Mouse (Mus musculus) lung, postnatal 10 days (tissue): ENCODE measurements around the gene Fbxw9.

Experiments used
- DNase-seq: peaks from one replicate; pipeline ENCODE4 v3.0.0; 2021

Fbxw9 gene

DNA sequence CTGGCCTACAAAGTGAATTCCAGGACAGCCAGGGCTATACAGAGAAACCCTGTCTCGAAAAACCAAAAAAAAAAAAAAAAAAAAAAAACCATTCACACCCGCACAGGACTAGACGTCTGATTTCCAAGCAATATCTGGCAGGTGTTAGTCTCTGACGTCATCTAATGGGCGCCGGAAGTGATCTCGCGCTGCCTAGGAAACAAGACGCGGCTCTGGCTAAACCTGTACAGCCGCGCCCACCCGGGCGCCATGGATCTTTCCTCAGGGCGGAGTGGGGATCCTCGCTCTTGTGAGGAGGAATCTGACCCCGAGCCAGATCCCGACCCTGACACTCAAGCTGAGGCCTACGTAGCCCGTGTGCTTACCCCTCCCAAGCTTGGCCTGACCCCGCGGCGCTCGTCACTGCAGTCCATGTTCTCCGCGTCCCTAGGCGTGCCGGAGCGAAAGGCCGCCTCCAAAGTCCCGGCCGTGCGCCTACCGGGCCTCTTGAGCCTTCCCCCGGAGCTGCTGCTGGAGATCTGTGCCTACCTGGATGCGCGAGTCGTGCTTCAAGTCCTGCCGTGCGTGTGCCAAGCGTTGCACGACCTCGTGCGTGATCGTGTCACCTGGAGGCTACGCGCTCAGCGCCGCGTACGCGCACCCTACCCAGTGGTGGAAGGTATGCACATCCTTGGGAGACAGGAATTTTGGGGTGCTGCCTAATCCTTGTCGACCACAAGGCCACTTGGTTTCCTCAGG, at the start of gene Fbxw9:
Fbxw9 (plus strand) TSS at position 177 of the 738 bp plus-strand sequence.
- peak; percentile 94 for DNase-seq

DNA sequence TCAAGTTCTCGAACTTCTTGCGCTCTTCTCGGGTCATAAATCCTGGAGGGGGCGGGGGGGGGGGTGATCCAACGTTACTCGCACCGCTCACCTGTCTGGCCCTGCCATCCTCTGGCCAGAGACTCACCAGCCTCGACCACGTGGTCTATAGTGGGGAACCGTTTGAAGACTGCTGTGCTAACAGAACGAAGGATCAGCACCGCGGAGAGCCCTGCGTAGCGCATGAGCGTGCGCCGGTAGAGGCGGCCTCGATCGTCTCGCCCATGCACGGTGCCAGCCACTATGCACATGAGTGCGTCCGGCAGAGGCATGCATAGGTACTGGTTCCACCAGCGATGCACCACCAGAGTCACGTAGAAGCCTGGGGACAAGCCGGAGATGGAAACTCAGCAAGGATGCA, 48.6 kb upstream of the Fbxw9 start:
- no peak for DNase-seq

DNA sequence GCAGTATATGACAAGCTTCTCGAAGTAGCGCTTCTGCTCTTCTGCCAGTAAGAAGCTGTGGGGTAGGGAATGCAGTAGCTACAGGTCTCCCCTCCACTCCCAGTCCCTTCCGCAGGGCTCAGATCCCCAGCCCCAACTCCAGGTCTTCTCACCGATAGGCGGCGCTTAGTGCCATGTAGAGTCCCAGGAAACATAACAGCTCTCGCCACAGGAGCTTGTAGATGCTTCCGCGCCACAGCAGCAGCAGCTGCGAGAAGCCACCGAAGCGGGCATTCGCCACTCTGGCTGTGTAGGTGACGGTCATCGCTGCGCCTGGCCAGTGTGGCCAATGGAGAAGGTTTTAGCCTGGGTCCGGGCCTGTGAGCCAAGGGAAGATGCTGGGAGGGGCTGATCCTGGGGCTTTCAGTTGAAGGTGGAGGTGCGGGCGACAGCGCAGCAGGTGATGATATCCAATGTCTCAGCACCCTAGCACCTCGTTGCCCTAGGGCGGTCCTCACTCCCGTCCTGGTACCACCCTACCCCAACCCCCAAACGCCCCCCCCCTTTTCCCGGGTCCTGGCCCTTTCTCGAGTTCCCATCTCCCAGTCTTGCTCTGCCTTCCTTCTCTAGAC, 46.5 kb upstream of the Fbxw9 start:
- peak; percentile 83 for DNase-seq

DNA sequence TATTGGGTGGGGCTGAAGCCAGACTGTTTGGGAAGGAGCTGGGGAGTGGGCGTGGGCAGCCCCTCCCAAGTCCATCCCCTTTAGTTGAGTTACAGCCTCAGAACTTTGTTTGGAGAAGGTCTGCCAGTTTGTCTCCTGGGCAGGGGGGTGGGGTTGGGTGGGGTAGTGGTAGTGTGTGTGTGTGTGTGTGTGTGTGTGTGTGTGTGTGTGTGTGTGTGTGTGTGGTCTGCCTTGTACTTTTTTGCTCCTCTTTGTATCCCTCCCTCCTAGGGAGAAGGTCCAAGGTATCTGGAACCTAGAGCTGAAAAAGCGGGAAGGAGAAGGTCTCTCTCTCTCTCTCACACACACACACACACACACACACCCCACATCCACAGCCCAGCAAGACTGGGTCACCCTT, 45.4 kb upstream of the Fbxw9 start, which contains the start of gene Best2:
Best2 (minus strand) TSS at position 101 of the 400 bp plus-strand sequence.
- no peak for DNase-seq

DNA sequence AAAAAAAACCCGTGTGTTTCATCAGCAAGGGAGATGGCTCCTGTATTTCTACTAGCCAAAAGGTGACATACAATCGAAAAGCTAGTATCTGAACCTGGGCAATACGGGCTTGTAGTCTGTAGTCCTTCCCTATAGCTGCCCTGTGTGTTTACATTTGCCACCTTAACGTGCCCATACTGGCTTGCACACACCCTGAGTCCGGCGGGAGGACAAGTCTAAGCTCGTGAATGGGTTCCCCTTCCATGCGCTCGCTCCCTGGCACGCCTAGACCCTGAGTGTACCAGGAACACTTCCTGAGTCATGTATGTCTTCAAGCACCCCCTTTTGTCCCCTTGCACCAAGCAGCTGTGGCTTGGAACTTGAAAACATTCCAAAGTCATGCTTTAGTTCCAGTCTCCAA, 43.1 kb upstream of the Fbxw9 start:
- no peak for DNase-seq

DNA sequence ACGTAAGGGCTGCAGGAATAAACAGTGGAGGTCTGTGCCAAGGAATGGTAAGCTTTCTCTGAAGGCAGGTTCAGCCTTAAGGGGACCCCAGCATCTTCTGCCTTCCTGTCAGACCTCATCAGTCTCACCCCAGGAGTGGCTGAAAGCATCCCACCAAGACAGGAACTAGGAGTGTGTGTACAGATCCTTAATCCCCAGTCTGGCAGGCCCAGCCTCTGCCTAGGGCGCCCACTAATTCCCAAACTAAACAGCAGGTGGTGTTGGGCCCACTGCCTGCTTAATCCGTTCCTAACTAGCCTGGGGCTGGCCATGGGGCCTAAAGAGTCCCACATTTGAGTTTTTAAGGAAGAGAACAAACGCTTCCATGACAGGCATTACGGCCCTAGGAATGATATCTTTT, 42.6 kb upstream of the Fbxw9 start:
- no peak for DNase-seq

DNA sequence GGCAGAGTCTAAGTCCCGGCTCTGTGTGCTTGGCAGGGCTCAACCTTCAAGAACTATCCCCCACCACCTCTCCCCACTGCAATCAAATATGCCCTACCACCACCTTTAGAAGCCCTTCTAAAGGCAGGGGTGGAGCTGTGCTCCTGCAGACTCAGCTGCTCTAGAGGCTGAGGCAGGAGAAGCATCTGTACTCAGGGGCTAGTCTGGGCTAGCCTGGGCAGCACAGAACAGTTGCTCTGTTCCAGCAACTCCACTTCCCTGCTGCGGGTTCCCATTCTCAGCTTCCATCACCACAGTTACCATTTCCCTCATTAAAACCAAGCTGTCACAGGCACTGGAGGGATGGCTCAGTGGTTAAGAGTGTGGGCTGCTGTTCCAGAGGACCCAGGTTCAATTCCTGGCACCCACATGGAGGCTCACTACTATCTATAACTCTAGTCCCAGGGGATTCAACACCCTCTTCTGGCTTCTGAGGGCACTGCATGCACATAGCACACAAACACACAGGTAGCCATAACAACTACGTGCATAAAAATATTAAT, 38.3 kb upstream of the Fbxw9 start:
- no peak for DNase-seq

DNA sequence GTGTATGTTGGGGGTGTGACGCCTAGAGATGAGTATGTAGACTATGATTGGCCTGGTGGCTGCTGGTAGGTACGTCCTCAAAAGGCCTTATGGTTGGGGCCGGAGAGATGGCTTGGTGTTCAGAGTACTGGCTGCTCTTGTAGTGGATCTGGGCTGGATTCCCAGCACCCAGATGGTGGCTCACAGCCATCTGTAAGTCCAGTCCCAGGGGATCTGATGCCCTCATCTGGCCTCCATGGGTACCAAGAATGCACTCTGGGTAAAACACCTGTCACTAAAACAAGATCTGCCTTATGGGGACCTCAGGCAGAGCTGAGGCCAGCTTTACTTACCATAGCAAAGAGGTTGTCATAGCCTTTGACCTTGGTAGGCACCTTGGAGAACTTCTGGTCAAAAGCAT, 36.0 kb upstream of the Fbxw9 start:
- no peak for DNase-seq

DNA sequence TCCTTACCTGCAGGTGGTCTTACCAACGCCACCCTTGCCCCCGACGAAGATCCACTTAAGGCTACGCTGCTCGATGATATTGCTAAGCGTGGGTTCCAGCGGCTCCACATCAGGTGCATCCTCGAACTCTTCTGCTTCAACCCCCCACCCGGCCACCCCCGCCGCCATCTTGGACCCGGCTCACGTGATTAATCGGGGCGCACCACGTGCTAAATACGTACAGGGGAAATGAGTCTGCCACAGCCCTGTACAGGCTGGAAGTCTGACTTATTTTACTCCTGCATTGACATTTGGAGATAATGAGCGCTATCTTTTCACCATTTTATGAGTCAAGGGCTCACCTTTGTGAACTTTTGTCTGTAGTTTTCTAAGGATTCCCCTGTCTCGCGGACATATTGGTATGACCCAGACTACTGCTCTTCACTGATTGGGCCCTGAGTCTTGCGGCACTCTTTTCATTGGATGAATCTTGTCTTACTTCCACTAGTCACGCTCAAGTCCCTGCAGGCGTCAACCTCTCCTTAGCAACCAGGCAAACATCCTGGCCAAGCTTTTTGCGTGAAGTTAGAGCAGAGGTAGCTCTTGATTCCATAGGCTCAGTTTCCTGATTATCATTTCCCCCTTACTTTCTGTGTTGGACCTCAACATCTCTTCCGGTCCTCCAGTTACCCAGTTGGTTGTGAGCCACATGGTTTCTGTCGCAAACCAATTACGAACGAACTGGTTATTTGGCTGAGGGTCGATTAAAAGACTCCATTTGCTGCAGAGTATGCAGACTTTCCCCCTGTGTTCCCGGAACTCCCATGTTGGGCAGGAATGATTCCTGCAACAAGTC, 34.5 kb upstream of the Fbxw9 start, which contains the start of gene Asna1:
Asna1 (minus strand) TSS at position 184 of the 835 bp plus-strand sequence.
- peak; percentile 89 for DNase-seq

DNA sequence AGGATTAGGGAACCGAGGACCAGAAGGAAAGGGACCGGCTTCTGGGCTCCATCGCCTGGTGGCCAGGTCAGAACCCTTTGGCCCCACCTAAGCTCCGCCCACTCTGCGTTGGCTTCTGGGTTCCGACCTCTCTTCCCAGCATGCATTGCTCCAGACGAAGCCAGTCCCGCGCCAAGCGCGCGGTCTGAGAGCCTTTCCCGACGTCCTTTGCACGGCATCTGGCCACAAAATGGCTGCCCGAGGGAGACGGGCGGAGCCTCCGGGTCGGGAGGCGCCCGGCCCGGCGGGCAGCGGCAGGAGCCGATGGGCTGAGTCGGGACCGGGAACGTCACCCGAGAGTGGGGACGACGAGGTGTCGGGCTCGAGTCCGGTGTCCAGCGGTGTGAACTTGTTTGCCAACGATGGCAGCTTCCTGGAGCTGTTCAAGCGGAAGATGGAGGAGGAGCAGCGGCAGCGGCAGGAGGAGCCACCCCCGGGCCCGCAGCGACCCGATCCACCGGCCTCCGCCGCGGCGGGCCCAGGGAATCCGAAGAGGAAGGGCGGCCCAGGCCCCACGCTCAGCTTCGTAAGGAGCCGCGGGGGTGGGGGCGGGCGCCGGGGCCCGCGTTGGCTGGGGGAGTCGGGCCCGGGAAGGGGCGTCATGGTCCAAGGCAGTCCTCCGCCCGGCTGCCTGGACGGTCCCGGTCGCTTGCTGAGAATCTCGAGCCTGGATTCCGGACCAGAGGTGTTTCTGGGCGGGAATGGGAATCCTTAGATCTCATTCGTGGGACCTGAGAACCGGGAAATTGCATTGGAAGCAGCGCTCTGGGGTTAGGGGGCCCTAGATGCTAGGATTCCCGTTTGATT, 33.0 kb upstream of the Fbxw9 start, which contains the start of gene Trir:
Trir (plus strand) TSS at position 154 of the 846 bp plus-strand sequence.
- DNase-seq = peak; percentile 99

DNA sequence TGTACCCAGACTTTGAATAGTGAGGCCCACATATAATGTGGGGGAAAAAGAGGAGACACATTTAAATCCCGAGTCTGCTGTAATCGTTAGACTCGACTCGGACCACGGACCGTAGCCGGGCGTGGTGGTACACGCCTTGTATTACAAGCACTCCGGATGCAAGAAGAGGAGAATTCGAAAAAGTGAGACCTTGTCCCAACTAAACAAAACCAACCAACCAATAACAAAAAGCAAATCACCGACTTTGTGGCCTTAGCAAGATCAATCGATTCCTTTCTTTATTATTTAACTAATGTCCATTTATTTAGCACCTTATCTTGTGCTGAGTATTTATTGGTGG, 32.4 kb upstream of the Fbxw9 start:
- peak; percentile 27 for DNase-seq

DNA sequence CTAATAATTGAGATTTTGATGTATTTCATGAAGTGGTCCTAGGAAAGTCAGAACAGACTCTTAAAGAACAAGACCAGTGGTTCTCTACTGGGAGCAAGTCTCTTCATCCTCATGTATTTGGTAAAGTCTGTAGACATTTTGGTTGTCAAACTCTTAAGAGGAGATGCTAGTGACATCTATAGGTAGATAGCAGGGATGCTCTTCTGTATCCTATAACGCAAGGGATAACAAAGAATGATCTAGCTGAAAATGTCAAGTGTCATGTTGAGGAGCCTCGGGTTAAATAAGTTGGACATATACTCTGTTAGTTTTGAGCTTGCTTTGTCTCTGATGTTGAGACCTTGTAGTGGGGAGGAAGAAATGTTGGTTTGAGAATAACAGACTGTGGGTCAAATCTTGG, 31.9 kb upstream of the Fbxw9 start:
- no peak for DNase-seq

DNA sequence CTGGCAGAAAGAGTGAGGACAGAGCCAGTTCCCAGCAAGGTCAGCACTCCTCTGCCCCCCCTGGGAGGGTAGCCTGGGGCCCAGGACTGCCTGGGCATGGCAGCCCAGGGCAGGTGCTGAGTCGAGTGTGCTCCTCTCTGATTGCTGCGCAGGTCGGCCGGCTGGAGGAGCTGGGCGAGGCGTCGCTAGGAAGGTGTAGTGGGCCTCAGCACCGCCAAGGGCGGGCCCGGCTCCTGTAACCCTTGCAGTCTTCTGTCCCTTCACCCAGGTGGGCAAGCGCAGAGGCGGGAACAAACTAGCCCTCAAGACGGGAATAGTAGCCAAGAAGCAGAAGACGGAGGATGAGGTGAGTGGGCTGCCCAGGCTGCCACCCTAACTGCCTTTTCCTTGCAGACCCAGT, 30.6 kb upstream of the Fbxw9 start:
- no peak for DNase-seq

DNA sequence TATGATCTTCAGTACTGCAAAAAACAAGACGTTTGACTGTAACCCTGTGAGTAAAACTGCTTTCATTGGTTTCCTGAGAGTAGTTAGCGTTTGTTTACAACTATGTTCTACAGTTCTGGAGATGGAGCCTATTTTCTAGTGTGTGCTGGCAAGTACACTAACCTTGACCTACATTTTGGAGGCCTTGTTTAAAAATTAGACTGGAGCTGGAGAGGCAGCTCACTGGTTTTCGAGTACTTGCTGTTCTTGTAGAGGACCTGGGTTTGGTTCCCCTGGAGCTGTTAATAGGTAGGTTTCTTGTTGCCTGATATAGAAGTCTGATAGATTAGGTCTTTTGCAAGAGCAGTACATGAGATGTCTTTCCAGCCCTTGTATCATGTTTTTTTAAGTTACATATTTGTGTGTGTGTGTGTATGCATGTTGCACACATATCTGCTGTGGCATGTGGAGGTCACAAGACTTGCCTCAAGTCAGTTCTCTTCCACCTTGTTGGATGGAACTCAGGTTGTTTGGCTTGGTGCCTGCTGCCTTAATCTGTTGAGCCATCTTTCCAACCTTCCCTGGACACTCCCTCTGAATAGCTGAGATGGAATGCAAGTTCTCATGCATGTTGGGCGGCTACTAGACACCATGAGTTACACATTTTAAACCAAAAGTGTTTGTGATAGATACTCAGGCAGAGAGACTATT, 27.1 kb upstream of the Fbxw9 start:
- DNase-seq = no peak

DNA sequence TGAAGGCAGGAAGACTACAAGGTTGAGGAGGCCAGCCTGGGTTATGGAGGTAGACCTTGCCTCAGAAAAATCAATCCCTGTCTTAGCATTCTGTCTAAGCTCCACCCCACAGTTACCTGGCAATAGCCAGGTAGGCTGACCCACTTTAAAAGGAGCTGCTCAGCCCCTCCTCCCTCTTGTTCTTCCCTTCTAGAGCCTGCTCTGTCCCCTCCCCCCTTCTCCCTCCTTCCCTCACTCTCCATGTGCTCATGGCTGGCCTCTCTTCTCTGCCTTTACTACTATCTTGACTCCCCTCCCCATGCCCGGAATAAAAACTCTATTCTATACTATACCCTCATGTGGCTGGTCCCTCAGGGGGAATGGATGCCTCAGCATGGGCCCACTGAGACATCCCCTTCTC, 26.0 kb upstream of the Fbxw9 start:
- peak; percentile 42 for DNase-seq

DNA sequence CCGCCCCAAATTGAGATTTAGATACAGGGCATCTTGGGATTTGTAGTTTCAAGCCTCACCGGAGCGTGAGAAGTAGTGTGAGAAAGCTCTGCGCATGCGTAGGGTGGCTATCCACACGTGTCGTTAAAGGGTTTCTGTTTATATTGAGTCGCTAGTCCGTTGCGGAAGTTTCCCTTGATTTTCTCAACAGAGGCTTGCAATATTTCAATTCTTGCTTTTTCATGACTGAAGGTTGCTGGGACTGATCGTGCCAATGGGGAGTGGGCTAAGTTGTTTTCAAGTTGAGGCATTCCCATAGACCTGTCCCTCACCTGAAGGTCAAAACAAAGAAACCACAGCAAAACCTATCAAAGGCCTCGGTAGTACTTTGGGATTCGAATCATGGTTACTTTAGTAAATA, 25.1 kb upstream of the Fbxw9 start:
- DNase-seq = peak; percentile 87

DNA sequence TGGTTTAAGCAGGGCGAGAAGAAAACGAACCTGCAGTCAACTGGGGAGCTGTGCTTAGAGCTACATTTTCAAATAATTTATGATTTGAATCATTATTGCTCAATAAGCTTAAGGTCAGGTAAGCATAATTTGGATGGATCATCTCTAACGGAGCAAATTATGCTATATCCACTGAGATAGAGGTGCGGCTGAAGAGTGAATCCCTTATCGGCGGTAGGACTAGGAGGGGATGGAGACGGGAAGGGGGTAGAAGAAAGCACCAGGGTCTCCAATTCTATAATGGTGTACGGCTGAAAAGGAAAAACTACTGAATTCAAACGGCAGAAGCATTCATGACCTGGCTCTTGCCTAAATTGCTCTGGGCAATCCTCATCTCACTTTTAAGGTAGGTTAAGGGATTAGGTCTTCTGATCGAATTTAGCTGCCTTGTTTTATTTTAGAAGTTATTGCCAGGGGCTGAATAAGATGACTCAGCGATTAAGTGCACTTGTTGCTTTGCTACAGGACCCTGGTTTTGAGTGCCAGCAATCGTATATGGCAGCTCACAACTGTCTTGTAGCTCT, 24.6 kb upstream of the Fbxw9 start:
- DNase-seq = no peak

DNA sequence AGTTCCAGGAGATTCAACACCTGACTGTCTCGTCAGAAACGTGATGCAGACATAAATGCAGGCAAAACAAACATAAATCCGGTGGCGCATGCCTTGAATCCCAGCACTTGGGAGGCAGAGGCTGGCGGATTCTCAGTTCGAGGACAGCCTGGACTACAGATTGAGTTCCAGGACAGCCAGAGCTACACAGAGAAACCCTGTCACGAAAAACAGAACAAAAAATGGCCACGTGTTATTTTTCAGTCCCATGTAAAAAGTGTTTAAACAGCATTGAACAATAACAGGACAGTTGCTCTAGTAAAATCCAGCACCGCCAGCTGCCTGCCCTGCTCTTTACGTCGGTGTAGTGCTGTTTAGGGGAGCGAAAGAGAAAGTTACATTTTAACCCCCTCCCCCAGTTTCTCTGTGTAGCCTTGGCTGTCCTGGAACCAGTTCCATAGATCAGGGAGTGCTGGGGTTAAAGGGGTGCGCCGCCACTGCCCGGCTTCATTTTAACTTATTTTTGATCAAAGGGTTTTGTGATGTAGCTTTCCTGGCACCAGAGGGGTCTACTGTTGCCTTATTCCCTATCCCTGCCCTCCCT, 24.0 kb upstream of the Fbxw9 start:
- DNase-seq = peak; percentile 49

DNA sequence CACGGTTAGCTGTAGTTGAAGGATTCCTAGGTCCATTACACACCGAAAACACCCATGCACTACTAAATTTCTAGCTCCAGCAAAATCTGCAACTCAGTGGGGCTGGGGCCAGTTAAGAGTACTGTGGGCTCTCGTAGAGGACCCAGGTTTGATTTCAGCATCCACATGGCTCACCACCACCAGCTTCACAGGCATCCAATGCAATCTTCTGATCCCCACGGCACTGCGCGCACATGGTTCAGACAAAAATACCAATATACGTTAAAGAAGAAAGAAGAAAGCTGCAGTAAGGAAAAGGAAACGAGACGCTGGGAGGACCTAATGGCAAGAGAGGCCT, 23.5 kb upstream of the Fbxw9 start:
- no peak for DNase-seq

DNA sequence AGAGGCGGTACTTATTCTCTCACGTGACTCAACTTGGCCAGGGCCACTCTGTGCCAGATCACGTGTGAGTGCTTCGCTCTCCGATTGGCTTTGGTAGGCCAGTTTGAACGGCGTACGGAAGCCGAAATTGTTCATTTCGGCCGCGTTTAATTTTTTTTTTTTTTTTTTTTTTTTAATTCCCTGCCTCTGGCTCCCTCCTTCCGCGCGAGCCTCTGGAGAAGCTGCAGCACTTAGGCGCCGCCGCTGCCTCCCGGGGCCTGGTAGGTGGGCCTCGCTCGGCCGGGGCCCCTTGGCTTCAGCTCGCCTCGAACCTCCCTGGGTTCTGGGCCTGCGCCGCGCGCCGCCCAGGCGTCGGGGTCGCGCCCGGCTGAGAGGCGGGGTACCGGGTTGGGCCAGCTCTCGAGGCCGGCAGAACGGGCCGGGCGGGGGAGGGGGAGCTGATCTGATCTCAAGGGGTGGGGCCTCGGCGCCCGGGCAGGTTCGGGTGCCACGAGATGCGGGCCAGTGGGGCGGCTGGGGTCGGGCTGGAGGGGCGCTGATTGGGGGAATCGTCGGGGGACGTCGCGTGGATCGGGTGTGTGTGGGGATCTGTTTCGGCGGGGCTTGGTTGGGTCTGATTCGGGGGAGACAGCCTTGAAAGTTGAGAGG, 23.0 kb upstream of the Fbxw9 start, which contains the start of gene Tnpo2:
Tnpo2 (plus strand) TSS at position 198 of the 648 bp plus-strand sequence.
- DNase-seq = peak; percentile 96

DNA sequence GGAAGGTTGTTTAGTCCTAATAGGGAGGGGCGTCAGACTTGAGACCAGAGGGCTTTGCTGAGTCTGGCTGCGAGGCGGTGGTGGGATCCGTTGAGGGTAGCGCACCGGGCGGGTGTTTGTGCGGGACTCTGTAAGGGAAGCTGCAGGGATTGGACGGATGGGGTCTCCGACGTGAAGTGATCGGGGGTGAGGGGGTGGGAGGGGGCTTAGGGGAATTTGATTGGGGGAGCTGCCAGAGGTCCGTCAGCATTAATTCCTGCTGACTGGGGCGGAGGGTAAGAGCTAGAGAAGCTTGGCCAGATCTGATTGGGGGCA, 22.5 kb upstream of the Fbxw9 start:
- DNase-seq = no peak
